Mouse (Mus musculus): ENCODE results near the gene Gdf1. TPM values are rescaled to one million over a fixed set of nuclear protein-coding genes. Genes with fewer than 3 reads are reported as not detected.

Gene Gdf1
- polyA plus RNA-seq, 1 experiment from 2014 or later: 2.1 TPM

- H3K27me3 ChIP-seq (ENCODE audit: control insufficient read depth, insufficient read depth, low read length): peaks cover 39% of the 10 kb centered on the region
- no peak overlapping the region for H3K27ac ChIP-seq (ENCODE audit: low read depth, low read length)
- no peak overlapping the region for H3K4me2 ChIP-seq (ENCODE audit: low read depth, low read length)
- H3K36me3 ChIP-seq (ENCODE audit: control insufficient read depth, insufficient read depth, low read length): no peaks in the 10 kb centered on the region
- no peak overlapping the region for H3K9ac ChIP-seq (replicated peaks; ENCODE audit: low read depth, low read length)
- no peak for ATAC-seq (ENCODE audit: low read depth)
- H3K4me1 ChIP-seq (ENCODE audit: control insufficient read depth, insufficient read depth, low read length): peaks cover 10% of the 10 kb centered on the region; the same call in 1 of the 2 replicates
- H3K9me3 ChIP-seq (ENCODE audit: control insufficient read depth, low read length): no peaks in the 10 kb centered on the region
- 73% methylated on average over 7 of the region's 7 CpGs for WGBS
- H3K4me3 ChIP-seq (ENCODE audit: low read depth, low read length): no peak overlapping the region
These were observed 40.9 kb downstream of the Gdf1 start for GRCm38 (mm10) chr8:70370476-70370875.

GRCm38 (mm10) chr8:70371951-70372350 is 42.3 kb downstream of the Gdf1 start:
- no peak for ATAC-seq (ENCODE audit: low read depth)
- no peaks in the 10 kb centered on the region for H3K9me3 ChIP-seq (ENCODE audit: control insufficient read depth, low read length)
- no peak overlapping the region for H3K9ac ChIP-seq (replicated peaks; ENCODE audit: low read depth, low read length)
- H3K4me2 ChIP-seq (ENCODE audit: low read depth, low read length): no peak overlapping the region
- H3K36me3 ChIP-seq (ENCODE audit: control insufficient read depth, insufficient read depth, low read length): no peaks in the 10 kb centered on the region
- WGBS: 31% methylated on average over 6 of the region's 6 CpGs
- no peak overlapping the region for H3K4me3 ChIP-seq (ENCODE audit: low read depth, low read length)
- no peak overlapping the region for H3K27ac ChIP-seq (ENCODE audit: low read depth, low read length)
- H3K4me1 ChIP-seq (ENCODE audit: control insufficient read depth, insufficient read depth, low read length): peaks cover 10% of the 10 kb centered on the region; the same call in 1 of the 2 replicates
- peaks cover 53% of the 10 kb centered on the region for H3K27me3 ChIP-seq (ENCODE audit: control insufficient read depth, insufficient read depth, low read length)

GRCm38 (mm10) chr8:70373397-70374317 is 44.0 kb downstream of the Gdf1 start, which contains the start of gene Comp:
TSS of gene Comp (plus strand) at chr8:70373558.
- H3K4me1 ChIP-seq (ENCODE audit: control insufficient read depth, insufficient read depth, low read length): peaks cover 10% of the 10 kb centered on the region; the same call in 1 of the 2 replicates
- WGBS: 2% methylated on average over 47 of the region's 47 CpGs
- peak within 1 kb of the TSS; percentile 21; the same call in 1 of the 2 replicates for H3K4me3 ChIP-seq (ENCODE audit: low read depth, low read length)
- H3K9me3 ChIP-seq (ENCODE audit: control insufficient read depth, low read length): no peaks in the 10 kb centered on the region
- H3K27me3 ChIP-seq (ENCODE audit: control insufficient read depth, insufficient read depth, low read length): peaks cover 70% of the 10 kb centered on the region
- H3K4me2 ChIP-seq (ENCODE audit: low read depth, low read length): peak within 1 kb of the TSS; percentile 21; the same call in 1 of the 2 replicates
- no peak within 1 kb of the TSS for H3K27ac ChIP-seq (ENCODE audit: low read depth, low read length)
- no peak for ATAC-seq (ENCODE audit: low read depth)
- H3K36me3 ChIP-seq (ENCODE audit: control insufficient read depth, insufficient read depth, low read length): no peaks in the 10 kb centered on the region
- H3K9ac ChIP-seq (replicated peaks; ENCODE audit: low read depth, low read length): no peak within 1 kb of the TSS; the same call in 1 of the 2 replicates

- under 1% methylated on average over 46 of the region's 53 CpGs for WGBS
- peak overlapping the region; percentile 21; the same call in 1 of the 2 replicates for H3K4me3 ChIP-seq (ENCODE audit: low read depth, low read length)
- H3K4me1 ChIP-seq (ENCODE audit: control insufficient read depth, insufficient read depth, low read length): peaks cover 10% of the 10 kb centered on the region; the same call in 1 of the 2 replicates
- peak; percentile 58 for ATAC-seq (ENCODE audit: low read depth)
- H3K4me2 ChIP-seq (ENCODE audit: low read depth, low read length): peak overlapping the region; percentile 21; the same call in 1 of the 2 replicates
- H3K27ac ChIP-seq (ENCODE audit: low read depth, low read length): no peak overlapping the region
- no peaks in the 10 kb centered on the region for H3K9me3 ChIP-seq (ENCODE audit: control insufficient read depth, low read length)
- no peak overlapping the region for H3K9ac ChIP-seq (replicated peaks; ENCODE audit: low read depth, low read length)
- peaks cover 74% of the 10 kb centered on the region for H3K27me3 ChIP-seq (ENCODE audit: control insufficient read depth, insufficient read depth, low read length)
- H3K36me3 ChIP-seq (ENCODE audit: control insufficient read depth, insufficient read depth, low read length): no peaks in the 10 kb centered on the region
These were observed 44.8 kb downstream of the Gdf1 start for GRCm38 (mm10) chr8:70374318-70374927.

GRCm38 (mm10) chr8:70375212-70375859 is 45.7 kb downstream of the Gdf1 start:
- ATAC-seq (ENCODE audit: low read depth): no peak
- no peaks in the 10 kb centered on the region for H3K9me3 ChIP-seq (ENCODE audit: control insufficient read depth, low read length)
- no peaks in the 10 kb centered on the region for H3K36me3 ChIP-seq (ENCODE audit: control insufficient read depth, insufficient read depth, low read length)
- H3K4me1 ChIP-seq (ENCODE audit: control insufficient read depth, insufficient read depth, low read length): peaks cover 10% of the 10 kb centered on the region; the same call in 1 of the 2 replicates
- H3K4me2 ChIP-seq (ENCODE audit: low read depth, low read length): no peak overlapping the region
- H3K9ac ChIP-seq (replicated peaks; ENCODE audit: low read depth, low read length): no peak overlapping the region
- no peak overlapping the region for H3K27ac ChIP-seq (ENCODE audit: low read depth, low read length)
- peak overlapping the region; percentile 21; the same call in 1 of the 2 replicates for H3K4me3 ChIP-seq (ENCODE audit: low read depth, low read length)
- WGBS: 5% methylated on average over 35 of the region's 35 CpGs
- peaks cover 74% of the 10 kb centered on the region for H3K27me3 ChIP-seq (ENCODE audit: control insufficient read depth, insufficient read depth, low read length)

GRCm38 (mm10) chr8:70376275-70376741 is 46.7 kb downstream of the Gdf1 start:
- Histone ChIP-seq H3K27ac (ENCODE audit: low read depth, low read length) (no peak overlapping the region), H3K36me3 (ENCODE audit: control insufficient read depth, insufficient read depth, low read length) (no peaks in the 10 kb centered on the region), H3K4me3 (ENCODE audit: low read depth, low read length) (no peak overlapping the region), H3K4me2 (ENCODE audit: low read depth, low read length) (no peak overlapping the region), H3K4me1 (ENCODE audit: control insufficient read depth, insufficient read depth, low read length) (peaks cover 10% of the 10 kb centered on the region; the same call in 1 of the 2 replicates), H3K9ac (replicated peaks; ENCODE audit: low read depth, low read length) (no peak overlapping the region), H3K9me3 (ENCODE audit: control insufficient read depth, low read length) (no peaks in the 10 kb centered on the region), H3K27me3 (ENCODE audit: control insufficient read depth, insufficient read depth, low read length) (peaks cover 74% of the 10 kb centered on the region)
- 8% methylated on average over 36 of the region's 37 CpGs for WGBS
- no peak for ATAC-seq (ENCODE audit: low read depth)

- Histone ChIP-seq H3K27ac (ENCODE audit: low read depth, low read length) (no peak overlapping the region), H3K4me2 (ENCODE audit: low read depth, low read length) (no peak overlapping the region), H3K9me3 (ENCODE audit: control insufficient read depth, low read length) (no peaks in the 10 kb centered on the region), H3K9ac (replicated peaks; ENCODE audit: low read depth, low read length) (no peak overlapping the region), H3K4me3 (ENCODE audit: low read depth, low read length) (no peak overlapping the region), H3K27me3 (ENCODE audit: control insufficient read depth, insufficient read depth, low read length) (peaks cover 67% of the 10 kb centered on the region), H3K36me3 (ENCODE audit: control insufficient read depth, insufficient read depth, low read length) (no peaks in the 10 kb centered on the region), H3K4me1 (ENCODE audit: control insufficient read depth, insufficient read depth, low read length) (peaks cover 10% of the 10 kb centered on the region; the same call in 1 of the 2 replicates)
- no peak for ATAC-seq (ENCODE audit: low read depth)
- 17% methylated on average over 15 of the region's 15 CpGs for WGBS
These were observed 47.4 kb downstream of the Gdf1 start for GRCm38 (mm10) chr8:70377049-70377448.

- Histone ChIP-seq H3K4me2 (ENCODE audit: low read depth, low read length) (no peak overlapping the region), H3K27ac (ENCODE audit: low read depth, low read length) (no peak overlapping the region), H3K36me3 (ENCODE audit: control insufficient read depth, insufficient read depth, low read length) (no peaks in the 10 kb centered on the region), H3K9me3 (ENCODE audit: control insufficient read depth, low read length) (no peaks in the 10 kb centered on the region), H3K27me3 (ENCODE audit: control insufficient read depth, insufficient read depth, low read length) (peaks cover 39% of the 10 kb centered on the region), H3K4me1 (ENCODE audit: control insufficient read depth, insufficient read depth, low read length) (no peaks in the 10 kb centered on the region), H3K4me3 (ENCODE audit: low read depth, low read length) (no peak overlapping the region), H3K9ac (replicated peaks; ENCODE audit: low read depth, low read length) (no peak overlapping the region)
- no peak for ATAC-seq (ENCODE audit: low read depth)
- 85% methylated on average over 12 of the region's 12 CpGs for WGBS
These were observed 50.5 kb downstream of the Gdf1 start for GRCm38 (mm10) chr8:70380069-70380468.
